14 mouse cellular contexts compared by ENCODE assay signal in the genomic region with DNA sequence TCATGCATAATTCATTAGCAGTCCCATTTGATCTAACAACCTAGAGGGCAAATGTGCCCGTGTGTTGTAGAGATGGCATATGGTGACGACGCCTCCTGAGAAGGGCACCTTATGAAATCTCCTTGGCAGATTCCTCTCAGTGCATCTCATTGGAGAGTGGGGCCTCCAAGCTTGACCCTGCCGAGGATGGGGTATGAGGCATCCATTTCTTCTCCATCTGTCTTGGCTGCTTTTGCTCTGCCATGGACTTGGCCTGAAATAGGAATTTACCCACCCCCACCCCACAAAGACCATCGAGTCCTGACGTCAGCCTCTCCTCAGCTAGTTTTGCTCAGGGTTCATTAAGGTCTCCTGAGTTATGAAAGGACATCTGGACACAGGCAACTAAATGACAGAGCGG.
DNase-seq lines count a peak whose midpoint lies in the region; ATAC-seq and TF ChIP-seq lines count a peak whose summit lies in the region.
"Had no signal": no experiment of that assay in that cellular context is flagged by ENCODE, and none has a peak within 500 bp of the region (broad histone marks: within the 10 kb centered on the region; RNA-seq: fewer than 3 reads in every experiment).

No protein-coding gene starts in this region.

- H3K9me3 ChIP-seq in hindbrain, embryonic 12.5 days (replicated peaks), result no peaks in the 10 kb centered on the region
- H3K9me3 ChIP-seq: embryonic facial prominence, embryonic 12.5 days; heart, embryonic 13.5 days had no signal

- H3K4me3 ChIP-seq in heart, adult 2 months, result no peak overlapping the region
- no peak overlapping the region for H3K4me3 ChIP-seq in hindbrain, embryonic 12.5 days
- H3K4me3 ChIP-seq: embryonic facial prominence, embryonic 12.5 days; heart, embryonic 13.5 days had no signal

- no peak overlapping the region for H3K9ac ChIP-seq in heart, adult 2 months (ENCODE audit: low read depth, low read length)
- H3K9ac ChIP-seq in hindbrain, embryonic 12.5 days, result no peak overlapping the region
- H3K9ac ChIP-seq: embryonic facial prominence, embryonic 12.5 days; heart, embryonic 13.5 days; liver, embryonic 14.5 days had no signal

- DNase-seq in heart, adult 2 months, result no peak
- no peak for DNase-seq in heart, postnatal 25 days (ENCODE audit: low spot score)
- peak; percentile 43 for DNase-seq in embryo, embryonic 11 days
- DNase-seq in mesoderm, embryonic 11.5 days (ENCODE audit: low read depth, low spot score), result peak; percentile 35
- no peak for DNase-seq in urinary bladder, postnatal 25 days (ENCODE audit: low spot score)
- DNase-seq in ovary, postnatal 14 days (ENCODE audit: low spot score), result no peak
- DNase-seq: B cell, adult 2 months; cerebellum, adult 8-10 months had no signal

- no peak overlapping the region for H3K4me2 ChIP-seq in hindbrain, embryonic 12.5 days (replicated peaks)
- H3K4me2 ChIP-seq: embryonic facial prominence, embryonic 12.5 days; heart, embryonic 13.5 days had no signal

- TF ChIP-seq POLR2A in heart, adult 2 months (IDR thresholded peaks at IDR 0.05; ENCODE audit: insufficient read depth, low read depth, low read length), result no peak

- 73% methylated on average over 7 of the region's 7 CpGs for WGBS in heart, adult 2 months
- 39% methylated on average over 7 of the region's 7 CpGs for WGBS in hindbrain, embryonic 12.5 days

- H3K79me2 ChIP-seq in heart, adult 2 months (replicated peaks; ENCODE audit: control insufficient read depth, insufficient read depth, low read length), result no peaks in the 10 kb centered on the region

- peaks cover 10% of the 10 kb centered on the region; the same call in 1 of the 2 replicates for H3K36me3 ChIP-seq in heart, adult 2 months (ENCODE audit: control insufficient read depth, insufficient read depth, low read length)
- no peaks in the 10 kb centered on the region for H3K36me3 ChIP-seq in hindbrain, embryonic 12.5 days
- H3K36me3 ChIP-seq: embryonic facial prominence, embryonic 12.5 days; heart, embryonic 13.5 days had no signal

- H3K27me3 ChIP-seq in heart, adult 2 months (ENCODE audit: control insufficient read depth, insufficient read depth, low read length), result no peaks in the 10 kb centered on the region
- H3K27me3 ChIP-seq in hindbrain, embryonic 12.5 days, result no peaks in the 10 kb centered on the region
- H3K27me3 ChIP-seq: embryonic facial prominence, embryonic 12.5 days; heart, embryonic 13.5 days had no signal

- no peak; the same call in 1 of the 2 replicates for ATAC-seq in hindbrain, embryonic 12.5 days (ENCODE audit: low FRiP score)
- no peak for ATAC-seq in monocyte, adult 5-6 weeks (replicated peaks; ENCODE audit: insufficient number of reproducible peaks, low FRiP score, low TSS enrichment, poor library complexity, severe bottlenecking)

- intact Hi-C loops in heart, adult 2 months (cut with DNase I), result loop anchor here (5.0 to 10.0 kb wide), 3 partner anchors 152 to 1259 kb away; a partner anchor contains a TSS
- intact Hi-C loops in heart, postnatal 25 days (cut with DNase I), result loop anchor here (10.0 kb wide), 1 partner anchor 1549 kb away; no protein-coding TSS in a partner anchor

- H3K27ac ChIP-seq in heart, adult 2 months, result peak overlapping the region; percentile 33
- peak overlapping the region; percentile 66; the same call in 1 of the 2 replicates for H3K27ac ChIP-seq in hindbrain, embryonic 12.5 days
- H3K27ac ChIP-seq: embryonic facial prominence, embryonic 12.5 days; heart, embryonic 13.5 days; kidney, postnatal 0 days; liver, embryonic 14.5 days had no signal

- TF ChIP-seq EP300 in heart, adult 2 months (IDR thresholded peaks at IDR 0.05; ENCODE audit: insufficient read depth, low read depth, low read length), result no peak

- no peak for TF ChIP-seq CTCF in heart, adult 2 months (IDR thresholded peaks at IDR 0.05)

- H3K4me1 ChIP-seq in heart, adult 2 months (ENCODE audit: control insufficient read depth, insufficient read depth, low read length), result peaks cover 23% of the 10 kb centered on the region
- peaks cover 54% of the 10 kb centered on the region for H3K4me1 ChIP-seq in hindbrain, embryonic 12.5 days

Comparison
In these comparisons a context has a peak if more than half of its experiments do, and no peak if none do; other contexts are left out.
1. DNase-seq: peak in embryo, embryonic 11 days (single experiment) and mesoderm, embryonic 11.5 days (single experiment); none in heart, adult 2 months (0 of 2), heart, postnatal 25 days (single experiment), urinary bladder, postnatal 25 days (single experiment) and ovary, postnatal 14 days (single experiment).